Mouse (Mus musculus): ENCODE results near the gene Krt27.
A peak's percentile ranks its signal among the peaks of the same experiment; 100 is the strongest.

Krt27 gene

DNA sequence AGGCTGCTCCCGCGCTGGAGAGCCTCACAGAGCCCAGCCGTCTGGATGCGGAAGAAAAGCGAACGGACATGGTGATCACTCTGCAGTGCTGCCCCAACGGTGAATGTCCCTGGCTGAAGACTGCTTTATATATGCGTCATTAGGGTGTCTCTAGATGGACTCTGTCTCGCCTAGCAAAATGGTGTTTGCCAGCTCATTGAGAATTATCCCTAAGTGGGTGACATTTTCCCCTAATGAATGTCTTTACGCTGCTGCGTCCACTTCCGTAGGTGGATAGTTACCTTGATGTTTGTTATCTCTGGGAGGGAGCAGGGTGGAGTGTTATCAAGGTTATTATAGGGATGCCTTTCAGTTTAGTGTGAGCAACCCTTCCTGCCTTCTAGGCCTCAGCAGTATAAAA, at the start of gene Krt27:
TSS of gene Krt27 (minus strand) at position 101 of the 400 bp plus-strand sequence.
- no peak for DNase-seq

DNA sequence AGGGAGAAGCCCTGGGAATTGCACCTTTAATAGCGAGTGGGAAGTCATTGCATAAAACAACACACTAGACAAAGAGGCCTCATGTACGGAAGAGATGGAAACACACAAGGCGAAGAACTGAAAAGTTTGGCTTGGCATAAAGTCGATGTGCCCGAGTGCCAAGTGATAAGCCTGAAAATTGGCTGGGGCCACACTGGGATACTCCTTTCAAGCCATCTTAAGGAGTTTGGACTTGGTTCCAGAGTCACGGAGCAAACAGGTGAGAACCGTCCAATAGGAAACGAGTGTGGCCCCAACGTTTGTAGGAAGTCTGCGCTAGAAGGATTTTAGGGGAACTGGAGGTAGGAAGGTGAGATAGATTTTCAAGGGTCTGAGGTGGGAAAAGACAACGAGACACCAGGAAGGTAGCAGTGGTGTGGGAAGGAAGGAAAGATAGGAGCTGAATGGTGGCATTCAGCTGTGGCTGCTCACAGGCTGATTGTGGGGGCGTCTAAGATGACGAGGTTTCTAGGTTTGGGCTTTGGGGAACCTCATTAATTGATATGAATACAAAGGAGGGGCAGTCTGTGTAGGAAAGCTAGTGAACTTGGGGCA, 49.1 kb upstream of the Krt27 start:
- no peak for DNase-seq

DNA sequence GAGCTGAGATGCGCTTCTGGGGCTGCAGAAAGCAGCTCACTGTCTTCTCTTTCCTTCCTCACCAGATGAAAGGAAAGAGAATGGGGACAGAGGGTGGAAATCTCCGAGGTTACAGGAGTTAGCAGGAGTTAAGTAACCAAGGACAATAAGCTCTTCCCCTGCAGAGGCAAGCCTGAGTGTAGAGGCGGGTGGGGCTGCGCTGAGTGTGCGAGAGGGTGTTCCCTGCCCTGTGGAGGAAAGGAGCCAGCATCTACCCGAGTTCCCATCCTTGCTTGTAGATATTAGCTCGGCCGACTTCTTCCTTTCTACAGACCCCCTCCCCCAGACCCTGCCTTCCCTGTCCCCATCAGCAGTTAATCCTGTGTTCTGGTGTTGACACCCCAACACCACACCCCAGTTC, 47.9 kb upstream of the Krt27 start:
- no peak for DNase-seq

- no peak for DNase-seq
These were observed 47.2 kb upstream of the Krt27 start for GRCm38 (mm10) chr11:99398084-99398483.

- no peak for DNase-seq
These were observed 45.8 kb upstream of the Krt27 start for GRCm38 (mm10) chr11:99396661-99397060.

DNA sequence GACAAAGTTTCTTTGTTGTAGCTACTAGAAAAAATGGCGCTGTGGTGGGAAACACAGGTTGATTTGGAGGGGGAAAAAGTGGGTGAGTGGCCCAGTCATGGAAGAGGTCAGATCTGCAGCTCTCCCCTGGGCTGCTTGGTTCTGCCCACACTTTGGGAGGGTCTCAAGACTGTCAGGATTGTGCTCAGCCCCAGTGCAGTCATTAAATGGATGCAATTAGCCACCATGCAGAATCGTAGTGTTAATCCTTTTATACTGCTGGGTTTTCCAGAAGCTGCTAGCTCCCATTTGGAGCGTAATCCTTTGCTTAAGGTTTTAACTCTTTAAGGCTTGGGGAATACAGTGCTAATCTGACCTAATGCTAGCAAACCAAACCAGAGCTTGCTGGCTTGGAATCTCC, 45.1 kb upstream of the Krt27 start:
- no peak for DNase-seq

GRCm38 (mm10) chr11:99392492-99392891, 41.6 kb upstream of the Krt27 start:
- no peak for DNase-seq

- DNase-seq, result peak; percentile 35 to 52
These were observed 40.5 kb upstream of the Krt27 start for GRCm38 (mm10) chr11:99391375-99391774.

GRCm38 (mm10) chr11:99390866-99391265, 40.0 kb upstream of the Krt27 start:
- peak in 1 of 2 experiments; percentile 26 for DNase-seq

DNA sequence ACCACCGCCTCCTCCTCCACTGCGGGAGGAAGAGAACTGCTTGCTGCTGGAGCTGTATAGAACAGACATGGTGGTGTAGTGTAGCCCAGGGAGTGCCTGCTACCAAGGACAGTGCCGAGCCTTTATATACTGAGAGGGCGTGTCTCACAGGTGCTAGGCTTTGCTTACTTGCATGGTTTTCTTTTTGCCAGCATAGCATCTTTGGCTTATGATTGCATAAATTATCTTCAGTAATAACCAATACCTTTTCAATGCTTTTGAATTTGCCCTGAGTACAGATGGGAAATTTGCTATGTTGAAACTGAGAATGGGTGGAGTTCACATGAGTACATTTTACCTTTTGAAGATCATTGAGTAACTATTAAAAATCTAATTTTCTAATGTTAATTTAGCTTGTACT, 38.4 kb upstream of the Krt27 start, which contains the start of gene Krt10:
TSS of gene Krt10 (minus strand) at position 101 of the 400 bp plus-strand sequence.
- DNase-seq, result no peak

DNA sequence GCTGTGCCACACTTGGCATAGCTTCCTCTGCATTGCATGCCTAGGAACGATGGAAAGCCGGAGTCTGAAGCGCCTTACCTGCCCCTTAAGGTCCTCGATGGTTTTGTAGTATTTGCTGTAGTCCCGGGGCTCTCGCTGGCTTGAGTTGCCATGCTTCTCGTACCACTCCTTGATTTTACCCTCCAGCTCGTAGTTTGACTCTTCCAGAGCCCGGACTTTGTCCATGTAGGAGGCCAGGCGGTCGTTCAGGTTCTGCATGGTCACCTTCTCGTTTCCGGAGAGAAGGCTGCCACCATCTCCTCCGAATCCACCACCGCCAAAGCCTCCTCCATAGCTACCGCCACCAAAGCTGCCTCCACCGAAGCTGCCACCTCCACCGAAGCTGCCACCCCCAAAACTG, 37.8 kb upstream of the Krt27 start:
- no peak for DNase-seq

DNA sequence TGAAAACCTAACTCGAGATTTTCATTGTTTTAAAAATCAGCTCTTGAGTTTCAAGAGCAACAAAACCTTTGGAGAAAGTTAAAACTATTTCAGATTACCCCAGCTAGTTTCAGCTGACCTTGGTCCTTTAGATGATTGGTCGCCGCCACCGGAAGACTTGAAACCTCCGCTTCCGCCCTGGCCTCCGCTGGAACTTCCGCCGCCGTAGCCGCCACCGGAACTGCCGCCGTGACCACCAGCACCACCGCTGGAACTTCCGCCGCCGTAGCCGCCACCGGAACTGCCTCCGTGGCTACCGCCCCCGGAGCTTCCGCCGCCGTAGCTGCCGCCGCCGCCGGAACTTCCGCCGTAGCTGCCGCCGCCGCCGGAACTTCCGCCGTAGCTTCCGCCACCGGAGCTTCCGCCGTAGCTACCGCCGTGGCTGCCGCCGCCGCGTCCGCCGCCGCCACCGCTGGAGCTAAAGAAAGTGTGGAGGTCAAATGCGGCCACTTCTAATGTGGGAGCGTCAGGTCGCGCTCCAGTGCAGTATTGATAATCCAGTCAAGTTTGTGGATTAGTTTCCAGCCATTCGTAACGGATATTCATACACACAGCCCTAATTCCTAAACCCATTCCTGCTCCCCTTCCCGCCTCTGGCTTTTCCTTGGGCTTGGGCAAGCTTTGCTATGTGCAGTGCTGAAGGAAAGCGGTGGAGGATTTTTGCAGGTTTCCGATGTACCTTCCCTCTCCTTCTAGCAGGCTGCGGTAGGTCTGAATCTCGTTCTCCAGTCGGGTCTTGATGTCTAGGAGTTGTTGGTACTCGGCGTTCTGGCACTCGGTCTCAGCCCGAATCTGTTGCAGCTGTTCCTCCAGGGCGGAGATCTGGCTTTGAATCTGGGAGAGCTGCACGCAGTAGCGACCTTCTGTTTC, 35.2 kb upstream of the Krt27 start:
- peak; percentile 90 to 91 for DNase-seq

DNA sequence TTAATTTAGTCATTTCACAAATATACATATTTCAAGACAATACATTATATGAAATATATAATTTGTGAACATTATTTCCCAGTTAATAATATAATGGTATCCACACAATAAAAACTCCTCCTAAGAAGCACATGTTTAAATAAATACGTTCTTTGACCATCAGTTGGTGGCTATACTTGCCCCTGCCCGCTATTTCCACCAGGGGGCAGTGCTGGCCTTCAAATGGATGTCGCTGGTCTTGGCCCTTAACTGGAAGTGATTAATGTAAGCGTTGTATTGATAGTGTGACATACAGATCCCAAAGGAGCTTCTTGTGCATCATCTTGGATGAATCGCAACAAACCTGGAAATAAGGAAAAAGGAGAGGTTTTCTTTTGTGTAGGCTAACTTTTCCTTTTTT, 28.7 kb upstream of the Krt27 start:
- peak; percentile 86 to 90 for DNase-seq

DNA sequence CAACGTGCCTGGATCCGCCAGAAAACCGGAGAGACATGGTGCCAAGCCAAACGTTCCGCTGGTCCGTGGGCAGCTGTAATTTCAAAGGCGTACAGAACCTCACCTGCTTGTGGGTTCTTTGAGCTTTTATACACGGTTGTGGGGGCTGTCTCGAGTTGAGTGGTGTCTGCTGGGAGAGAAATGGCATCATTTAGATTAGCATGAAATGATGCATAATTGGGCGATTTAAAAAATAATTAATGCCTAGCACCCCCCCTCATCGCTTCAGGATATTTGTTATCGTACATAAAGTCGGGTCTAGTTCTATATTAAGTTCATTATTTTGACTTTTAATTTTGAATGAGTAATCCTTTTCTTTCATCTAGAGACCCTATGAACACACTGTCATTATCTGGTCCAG, 23.9 kb upstream of the Krt27 start, which contains the start of gene Krt28:
TSS of gene Krt28 (minus strand) at position 101 of the 400 bp plus-strand sequence.
- no peak for DNase-seq

DNA sequence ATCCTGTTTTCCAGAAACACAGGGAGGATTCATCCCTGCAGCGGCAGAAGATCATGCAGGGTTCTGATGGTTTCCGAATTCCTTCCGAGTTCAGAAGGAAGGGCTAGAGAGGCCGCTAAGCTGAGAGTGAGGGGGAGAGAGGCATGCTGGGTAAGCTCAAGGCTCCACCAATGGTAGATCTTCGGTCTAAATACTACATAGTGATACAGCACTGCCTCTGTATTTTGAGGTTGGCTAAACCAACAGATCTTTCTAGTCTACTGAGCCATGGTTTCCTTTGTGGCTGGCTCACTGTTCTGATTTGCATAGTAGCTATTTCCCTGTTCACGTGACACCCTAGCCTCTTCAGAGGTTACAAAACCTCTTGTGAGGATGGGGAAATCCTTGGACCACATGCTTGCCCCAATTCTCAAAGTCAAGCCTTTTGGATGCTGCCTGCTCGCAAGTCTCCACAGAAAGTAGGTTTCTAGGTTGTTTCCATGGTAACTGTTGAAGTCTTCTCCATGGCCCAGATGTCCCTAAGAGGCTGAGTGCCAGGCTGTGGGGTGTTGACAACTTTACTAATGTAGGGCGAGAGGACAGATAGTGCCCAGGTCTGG, 19.0 kb upstream of the Krt27 start:
- peak; percentile 61 to 69 for DNase-seq

- peak in 1 of 2 experiments; percentile 57 for DNase-seq
These were observed 18.3 kb upstream of the Krt27 start for GRCm38 (mm10) chr11:99369229-99369628.

DNA sequence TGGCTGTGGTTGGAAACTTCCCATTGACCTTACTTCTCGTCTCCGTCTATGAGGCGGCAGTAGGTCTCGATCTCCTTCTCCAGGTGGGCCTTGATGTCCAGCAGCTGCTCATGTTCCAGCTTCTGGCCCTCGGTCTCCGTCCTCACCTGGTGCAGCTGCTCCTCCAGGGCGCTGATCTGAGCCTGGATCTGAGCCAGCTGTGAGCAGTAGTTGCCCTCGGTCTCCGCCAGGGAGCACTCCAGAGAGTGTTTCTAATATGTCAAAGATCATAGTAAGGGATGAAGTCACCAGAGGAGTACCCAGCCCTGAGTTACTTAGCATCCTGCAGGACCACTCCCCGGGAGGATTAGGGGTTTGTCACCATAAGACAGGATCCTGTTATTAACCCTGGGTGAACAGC, 15.9 kb upstream of the Krt27 start:
- peak in 1 of 2 experiments; percentile 68 for DNase-seq

DNA sequence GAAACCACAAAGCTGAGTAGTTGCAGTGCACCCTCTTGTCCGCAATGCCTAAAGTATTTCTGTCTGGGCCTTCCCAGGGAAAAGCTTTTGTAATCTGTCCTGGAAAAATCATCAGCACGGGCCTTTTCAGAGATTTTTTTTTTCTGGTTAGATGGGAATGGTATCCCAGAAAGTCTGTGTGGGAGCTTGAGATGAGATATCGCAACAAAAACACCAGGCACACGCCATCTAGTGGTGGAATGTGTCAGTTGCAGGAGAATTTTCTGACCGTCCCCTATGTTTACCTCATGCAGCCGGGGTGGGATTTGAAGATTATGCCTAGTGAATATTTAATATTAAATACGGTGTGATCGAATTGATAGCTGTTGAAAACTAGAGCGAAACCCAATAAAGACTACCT, 13.5 kb upstream of the Krt27 start:
- DNase-seq, result peak; percentile 61 to 62

GRCm38 (mm10) chr11:99361423-99361822, 10.5 kb upstream of the Krt27 start:
- DNase-seq, result no peak

DNA sequence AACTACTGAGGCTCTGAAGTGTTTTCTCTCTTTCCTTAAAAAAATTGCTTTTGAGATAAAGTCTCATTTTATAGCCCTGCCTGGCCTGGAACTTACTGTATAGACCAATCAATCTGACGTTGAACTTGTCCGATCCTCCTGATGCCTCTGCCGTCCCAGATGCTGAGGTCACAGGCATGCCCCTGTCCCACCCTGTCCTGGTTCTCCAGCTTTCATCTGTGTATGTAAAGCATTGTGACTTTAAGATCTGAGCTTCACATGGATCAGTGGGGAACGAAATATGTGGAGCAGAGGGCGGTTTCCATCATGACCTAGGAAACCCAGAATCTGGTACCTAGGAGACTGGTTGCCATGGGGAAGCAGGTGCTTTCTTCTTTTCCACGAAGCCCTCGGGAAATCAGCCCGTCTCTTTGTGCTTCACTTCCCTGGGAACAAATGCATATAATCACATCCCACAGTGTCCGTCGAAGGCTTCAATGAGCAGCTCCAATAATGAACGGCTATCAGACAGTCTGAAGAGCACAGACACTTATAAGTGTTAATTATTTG, 11.5 kb downstream of the Krt27 start:
- no peak for DNase-seq

- no peak for DNase-seq
These were observed 13.0 kb downstream of the Krt27 start, which contains the start of gene Krt26 for GRCm38 (mm10) chr11:99337866-99338265. Krt26 (minus strand) TSS chr11:99337966.

DNA sequence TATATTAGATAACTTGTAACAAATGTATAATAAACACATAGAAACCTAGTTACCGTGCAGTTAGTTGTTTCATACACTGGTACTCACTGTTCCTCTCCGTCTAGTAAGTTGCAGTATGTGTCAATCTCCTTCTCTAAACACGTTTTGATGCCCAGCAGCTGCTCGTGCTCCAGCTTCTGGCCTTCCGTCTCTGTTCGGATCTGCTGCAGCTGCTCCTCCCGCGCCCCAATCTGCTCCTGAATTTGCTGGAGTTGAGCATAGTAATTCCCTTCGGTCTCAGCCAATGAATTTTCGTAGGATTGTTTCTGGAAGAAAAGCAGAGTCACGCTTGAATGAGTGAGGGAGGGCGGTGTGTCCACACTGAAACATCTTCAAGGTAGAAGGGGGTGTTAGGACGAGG, 17.5 kb downstream of the Krt27 start:
- peak in 1 of 2 experiments; percentile 8 for DNase-seq

DNA sequence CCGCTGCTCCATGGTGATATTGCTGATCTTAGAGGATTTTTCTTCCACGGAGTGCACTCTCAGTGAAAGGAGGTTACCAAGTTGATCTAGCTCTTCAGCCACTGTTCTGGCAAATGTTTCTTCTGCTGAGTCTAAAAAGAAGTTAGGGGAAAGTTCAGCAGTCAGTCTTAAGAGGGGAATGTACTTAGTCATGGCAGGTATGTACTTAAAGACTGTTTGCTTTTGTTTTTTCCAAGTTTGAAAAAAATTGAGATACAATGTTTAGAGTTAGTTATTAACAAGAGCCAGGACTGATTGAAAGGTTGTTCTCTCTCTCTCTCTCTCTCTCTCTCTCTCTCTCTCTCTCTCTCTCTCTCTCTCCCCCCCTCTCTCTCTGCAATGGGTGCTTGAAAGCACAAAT, 21.2 kb downstream of the Krt27 start:
- no peak for DNase-seq

Measured in cerebellum, postnatal 14 days (tissue).